Mouse (Mus musculus): ENCODE measurements around the gene Col17a1. TPM values are rescaled to one million over a fixed set of nuclear protein-coding genes. Genes with fewer than 3 reads are reported as not detected.

Col17a1 gene
- total RNA-seq, 2 experiments from 2014 or later = not detected

GRCm38 (mm10) chr19:47674419-47674818, 17.5 kb downstream of the Col17a1 start:
- intact Hi-C loops (cut with DNase I) = no loop called here
- peak; percentile 28 to 61 for DNase-seq

DNA sequence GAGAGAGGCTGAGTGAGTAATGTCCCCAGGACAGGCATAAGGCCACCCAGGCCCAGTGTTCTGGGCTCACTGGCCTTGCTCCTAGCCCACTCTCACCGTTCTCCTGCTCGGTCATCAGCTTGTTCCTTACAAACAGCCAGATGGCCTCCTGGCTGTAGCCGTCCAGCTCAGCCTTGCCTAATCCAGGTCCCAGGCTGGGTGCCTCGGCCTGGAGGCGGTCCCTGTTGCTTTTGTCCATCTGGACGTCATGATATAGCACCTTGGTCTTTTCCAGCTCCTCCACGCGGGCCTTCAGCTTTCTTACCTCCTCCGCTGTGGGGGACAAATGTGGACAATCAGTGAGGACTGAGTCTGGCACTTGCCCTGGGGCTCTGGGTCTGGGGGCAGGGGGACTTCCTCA, 23.5 kb downstream of the Col17a1 start:
- intact Hi-C loops (cut with DNase I) = no loop called here
- DNase-seq = no peak

- DNase-seq = no peak
- intact Hi-C loops (cut with DNase I) = no loop called here
Measured at GRCm38 (mm10) chr19:47667601-47668000, 24.3 kb downstream of the Col17a1 start.

- DNase-seq = no peak
- intact Hi-C loops (cut with DNase I) = loop anchor here (1.0 to 5.0 kb wide), 4 partner anchors 72 to 272 kb away; partner anchors contain the start of gene Sfr1
Measured at GRCm38 (mm10) chr19:47659765-47660408, 32.0 kb downstream of the Col17a1 start.

GRCm38 (mm10) chr19:47658914-47659535, 32.9 kb downstream of the Col17a1 start:
- intact Hi-C loops (cut with DNase I) = loop anchor here (1.0 to 5.0 kb wide), 4 partner anchors 73 to 273 kb away; partner anchors contain the start of gene Sfr1
- DNase-seq = peak; percentile 54 to 64

DNA sequence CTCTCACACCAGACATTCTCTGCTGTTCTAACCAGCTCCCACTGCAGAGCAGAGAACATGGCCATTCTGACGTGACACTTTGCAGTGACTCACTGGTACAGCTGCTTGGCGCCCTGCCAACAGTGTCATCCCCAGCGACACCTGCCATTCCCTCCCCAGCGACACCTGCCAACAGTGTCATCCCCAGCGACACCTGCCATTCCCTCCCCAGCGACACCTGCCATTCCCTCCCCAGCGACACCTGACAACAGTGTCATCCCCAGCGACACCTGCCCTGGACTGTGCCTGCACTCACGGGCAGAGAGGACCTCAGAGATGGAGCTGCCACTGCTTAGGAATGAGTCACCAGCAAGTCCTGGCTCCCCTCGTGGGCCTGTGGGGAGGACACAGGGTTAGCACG, 37.0 kb downstream of the Col17a1 start:
- intact Hi-C loops (cut with DNase I) = loop anchor here (5.0 kb wide), 2 partner anchors 77 to 277 kb away; partner anchors contain the start of gene Sfr1

DNA sequence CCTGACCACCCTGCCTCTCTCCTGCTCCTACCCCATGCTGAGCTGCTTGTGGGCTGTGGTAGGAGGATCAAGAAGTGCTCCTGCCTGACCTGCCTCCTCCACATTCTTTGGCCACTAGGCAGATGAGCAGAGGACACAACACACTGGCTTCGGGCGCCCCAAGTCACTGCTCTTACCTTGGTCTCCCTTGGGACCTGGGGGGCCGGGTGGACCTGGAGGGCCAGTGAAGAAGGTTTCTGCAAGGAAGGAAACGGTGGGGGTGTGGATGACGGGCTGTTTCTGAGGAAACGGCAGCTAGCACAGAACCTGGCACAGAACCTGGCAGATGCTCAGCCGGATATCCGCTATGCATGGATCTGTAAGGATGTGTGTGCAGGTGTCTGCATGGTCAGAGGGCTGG, 38.7 kb downstream of the Col17a1 start:
- intact Hi-C loops (cut with DNase I) = no loop called here
- no peak for DNase-seq

More for the DNA sequence above, 37.0 kb downstream of the Col17a1 start:
- DNase-seq = no peak

DNA sequence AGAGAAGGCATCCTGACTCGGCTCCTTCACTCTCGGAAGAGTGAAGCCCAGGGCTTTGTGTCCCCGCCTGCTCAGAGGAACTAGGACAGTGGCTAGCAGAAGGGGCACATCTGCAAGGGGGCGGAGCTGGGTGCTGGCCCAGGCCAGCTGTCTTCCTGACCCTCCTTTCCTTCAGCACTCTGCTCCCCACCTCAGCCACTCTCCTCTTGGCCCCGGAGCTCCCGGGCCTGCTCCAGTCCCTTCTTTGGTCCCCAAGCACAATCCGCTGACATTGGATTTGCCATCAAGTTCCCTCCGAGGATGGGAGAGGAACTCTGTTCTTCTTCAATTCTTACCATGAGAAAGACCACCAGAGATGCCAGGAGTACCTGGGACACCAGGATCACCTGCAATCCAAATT, 39.6 kb downstream of the Col17a1 start:
- intact Hi-C loops (cut with DNase I) = no loop called here
- DNase-seq = no peak

- DNase-seq = no peak
- intact Hi-C loops (cut with DNase I) = no loop called here
Measured at GRCm38 (mm10) chr19:47651160-47651480, 40.8 kb downstream of the Col17a1 start.

- no peak for DNase-seq
- intact Hi-C loops (cut with DNase I) = no loop called here
Measured at GRCm38 (mm10) chr19:47650366-47651159, 41.3 kb downstream of the Col17a1 start.

DNA sequence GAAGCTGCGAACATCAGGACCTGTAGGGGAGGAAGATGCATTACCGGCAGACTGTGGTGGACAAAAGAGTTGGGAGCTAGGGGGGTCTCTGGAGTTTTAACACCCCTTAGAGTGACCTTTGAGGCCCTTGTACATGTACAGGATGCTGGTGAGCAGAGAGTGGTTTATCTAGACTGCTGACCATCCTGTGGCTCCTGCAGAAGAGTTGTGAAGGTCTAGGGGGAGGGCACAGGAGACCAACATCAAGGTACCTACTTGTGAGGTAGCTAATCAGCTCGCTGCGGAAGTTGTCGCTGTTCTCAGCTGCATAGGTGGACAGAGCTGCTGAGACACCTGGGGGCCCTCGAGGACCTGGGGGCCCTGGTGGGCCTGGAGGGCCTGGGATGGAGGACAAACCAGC, 42.8 kb downstream of the Col17a1 start:
- DNase-seq = no peak
- intact Hi-C loops (cut with DNase I) = no loop called here

DNA sequence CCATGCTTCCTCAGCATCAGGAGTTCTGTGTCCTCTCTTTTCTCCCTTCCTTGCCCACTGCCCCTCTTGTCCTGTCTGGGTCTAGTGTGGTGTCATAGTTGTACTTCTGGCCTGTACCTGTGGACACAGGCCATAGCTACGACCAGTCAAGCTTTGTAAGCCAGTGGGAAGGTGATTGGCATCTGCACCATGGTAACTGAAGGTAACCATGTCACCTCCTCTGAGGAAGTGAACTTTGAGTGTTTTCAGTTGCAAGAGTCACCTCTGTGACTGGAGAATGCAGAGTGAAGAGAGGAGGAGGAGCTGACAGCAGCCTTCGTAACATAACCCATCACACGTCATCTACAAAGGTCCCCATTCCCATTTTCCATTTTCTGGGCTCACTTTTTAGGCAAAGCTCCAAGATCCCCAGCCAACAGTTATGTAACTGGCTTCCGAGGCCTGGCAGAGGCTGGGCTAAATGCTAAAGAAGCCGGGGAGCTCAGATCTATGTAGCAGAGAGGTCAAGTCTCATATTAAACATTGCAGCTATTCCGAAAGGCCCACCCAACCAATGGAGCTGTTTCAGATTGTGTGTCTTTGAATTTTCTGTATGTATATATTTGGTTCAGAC, 45.3 kb downstream of the Col17a1 start:
- intact Hi-C loops (cut with DNase I) = no loop called here
- DNase-seq = no peak

DNA sequence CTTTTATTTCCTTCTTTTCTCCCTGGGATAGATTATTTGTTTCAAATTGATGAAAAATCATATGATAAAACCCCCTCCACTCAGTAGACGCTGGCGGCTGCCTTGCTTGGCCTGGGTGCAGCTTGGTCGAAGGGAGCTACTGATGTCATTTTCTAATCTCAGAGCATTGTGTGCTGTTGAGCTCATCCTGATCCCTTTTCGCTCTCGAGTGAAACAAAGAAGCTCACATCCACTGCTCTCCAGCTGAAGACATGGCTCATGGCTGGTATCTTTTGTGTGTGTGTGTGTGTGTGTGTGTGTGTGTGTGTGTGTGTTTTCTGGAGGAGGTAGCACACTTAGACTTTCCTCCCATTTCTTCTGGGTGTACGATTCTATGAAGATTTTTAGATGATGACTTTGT, 46.3 kb downstream of the Col17a1 start:
- no peak for DNase-seq
- intact Hi-C loops (cut with DNase I) = no loop called here

- intact Hi-C loops (cut with DNase I) = no loop called here
- DNase-seq = no peak
Measured at GRCm38 (mm10) chr19:47643910-47644309, 48.0 kb downstream of the Col17a1 start.

- intact Hi-C loops (cut with DNase I) = no loop called here
- no peak for DNase-seq
Measured at GRCm38 (mm10) chr19:47635380-47635779, 56.5 kb downstream of the Col17a1 start.

- DNase-seq = no peak
- intact Hi-C loops (cut with DNase I) = no loop called here
Measured at GRCm38 (mm10) chr19:47631799-47632198, 60.1 kb downstream of the Col17a1 start.

- intact Hi-C loops (cut with DNase I) = no loop called here
- DNase-seq = no peak
Measured at GRCm38 (mm10) chr19:47630381-47630780, 61.5 kb downstream of the Col17a1 start.

DNA sequence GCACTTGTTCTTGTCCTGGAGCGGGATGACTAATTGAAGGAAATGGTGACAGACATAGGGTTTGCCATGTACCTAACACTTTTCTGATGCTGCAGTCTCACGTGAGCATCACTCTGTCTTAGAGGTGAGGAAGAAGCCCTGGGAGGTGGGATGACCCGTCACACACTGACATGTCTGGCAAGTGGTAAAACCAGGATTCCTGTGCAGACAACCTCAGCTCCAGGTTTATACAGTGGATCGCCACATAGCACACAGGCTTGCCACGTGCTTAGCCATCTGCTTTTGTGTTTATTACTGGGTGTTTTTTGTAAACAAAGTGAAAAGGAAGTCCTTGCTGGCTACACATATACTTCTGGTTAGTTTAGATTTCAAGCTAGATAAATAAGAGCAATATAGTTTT, 62.8 kb downstream of the Col17a1 start:
- intact Hi-C loops (cut with DNase I) = no loop called here
- no peak for DNase-seq

DNA sequence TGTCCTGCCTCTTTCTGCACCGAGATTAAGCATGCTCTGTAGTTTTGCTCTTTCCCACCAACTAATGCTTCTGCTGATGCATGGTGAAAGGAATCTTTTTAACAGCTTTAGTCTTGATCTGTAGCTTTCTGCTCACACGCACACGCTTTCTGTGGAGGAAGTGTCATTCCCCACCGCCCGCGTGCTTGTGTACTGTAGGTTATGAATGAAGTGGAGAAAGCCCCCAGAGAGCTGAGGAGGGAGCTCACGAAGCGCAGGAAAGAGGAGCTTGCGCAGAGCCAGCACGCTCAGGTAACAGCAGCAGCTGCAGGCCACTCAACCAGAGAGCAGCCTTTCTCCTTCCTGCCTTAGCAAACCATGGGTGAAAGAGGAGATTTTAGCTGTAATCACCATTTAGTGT, 64.4 kb downstream of the Col17a1 start:
- intact Hi-C loops (cut with DNase I) = no loop called here
- DNase-seq = no peak

GRCm38 (mm10) chr19:47624940-47625711, 66.8 kb downstream of the Col17a1 start:
- DNase-seq = no peak
- intact Hi-C loops (cut with DNase I) = no loop called here
